ENCODE assay signal across 12 mouse cellular contexts in the genomic region with DNA sequence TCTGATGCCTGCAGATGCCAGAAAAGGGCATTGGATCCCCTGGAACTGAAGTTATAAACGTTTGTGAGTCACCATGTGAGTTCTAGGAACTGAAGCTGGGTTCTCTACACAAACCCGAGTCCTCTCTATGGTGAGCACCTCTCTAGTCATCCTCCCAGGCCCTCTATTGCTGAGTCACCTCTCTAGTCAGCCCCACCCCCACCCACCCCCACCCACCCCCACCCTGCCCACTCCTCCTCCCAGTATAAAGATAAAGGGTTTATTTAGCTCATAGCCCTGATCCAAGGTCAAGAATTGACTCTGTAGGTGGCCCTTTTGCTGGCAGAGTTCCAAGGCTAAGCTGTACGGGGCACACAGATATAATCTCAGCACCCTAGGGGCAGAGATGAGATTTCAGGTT. TPM values are rescaled to one million over a fixed set of nuclear protein-coding genes. Genes with fewer than 3 reads are reported as not detected.
A peak's percentile ranks its signal among the peaks of the same experiment; 100 is the strongest.
DNase-seq lines count a peak whose midpoint lies in the region; ATAC-seq lines count a peak whose summit lies in the region.
"Had no signal": no experiment of that assay in that cellular context is flagged by ENCODE, and none has a peak within 500 bp of the region (broad histone marks: within the 10 kb centered on the region; RNA-seq: fewer than 3 reads in every experiment).

No protein-coding gene starts in this region.

- H3K9ac ChIP-seq in lung, embryonic 16.5 days (ENCODE audit: low read length) = no peak overlapping the region
- H3K9ac ChIP-seq in stomach, embryonic 16.5 days (ENCODE audit: low read length) = no peak overlapping the region

- WGBS in lung, embryonic 16.5 days = 14% methylated on average over 3 of the region's 3 CpGs
- WGBS in large intestine, adult 2 months = 17% methylated on average over 3 of the region's 3 CpGs
- 35% methylated on average over 3 of the region's 3 CpGs for WGBS in stomach, embryonic 16.5 days

- H3K4me1 ChIP-seq in lung, embryonic 16.5 days (replicated peaks; ENCODE audit: control insufficient read depth, insufficient read depth, low read length) = 0 out of 2 replicates have a peak, but pooled peaks cover 3% of the 10 kb centered on the region
- no peaks in the 10 kb centered on the region for H3K4me1 ChIP-seq in stomach, embryonic 16.5 days (ENCODE audit: control insufficient read depth, insufficient read depth, low read length)

- DNase-seq in lung, postnatal 10 days = no peak
- DNase-seq in R1 (ENCODE audit: low read depth, low spot score) = peak; percentile 63
- DNase-seq in large intestine, adult 2 months (ENCODE audit: low read depth, low spot score) = peak; percentile 31
- DNase-seq in thymus, postnatal 4 days = no peak
- DNase-seq in frontal cortex, postnatal 25 days (ENCODE audit: low spot score in 2 of 2) = no peak
- DNase-seq: cerebellum, adult 2 months; midbrain, embryonic 14.5 days; right cerebral cortex, postnatal 14 days had no signal

- ATAC-seq in lung, embryonic 16.5 days (ENCODE audit: low read depth) = peak; percentile 51; the same call in 1 of the 2 replicates
- peak; percentile 87 for ATAC-seq in stomach, embryonic 16.5 days (ENCODE audit: insufficient read depth, low FRiP score)
- no peak for ATAC-seq in erythroblast, adult 5-6 weeks (replicated peaks; ENCODE audit: low FRiP score, poor library complexity, severe bottlenecking)
- ATAC-seq: hindbrain, postnatal 0 days had no signal

- peaks cover 5% of the 10 kb centered on the region; the same call in 1 of the 2 replicates for H3K9me3 ChIP-seq in lung, embryonic 16.5 days (ENCODE audit: control insufficient read depth, low read length)
- H3K9me3 ChIP-seq in stomach, embryonic 16.5 days (replicated peaks; ENCODE audit: control insufficient read depth, low read length) = no peaks in the 10 kb centered on the region

- H3K4me3 ChIP-seq in lung, embryonic 16.5 days (ENCODE audit: low read length) = no peak overlapping the region
- H3K4me3 ChIP-seq in stomach, embryonic 16.5 days (replicated peaks; ENCODE audit: low read length) = no peak overlapping the region

- H3K4me2 ChIP-seq in lung, embryonic 16.5 days (ENCODE audit: low read depth, low read length) = no peak overlapping the region
- H3K4me2 ChIP-seq in stomach, embryonic 16.5 days (ENCODE audit: low read depth, low read length) = no peak overlapping the region

- H3K27ac ChIP-seq in lung, embryonic 16.5 days (ENCODE audit: low read length) = no peak overlapping the region
- H3K27ac ChIP-seq in stomach, embryonic 16.5 days (ENCODE audit: low read length) = no peak overlapping the region
- H3K27ac ChIP-seq: hindbrain, postnatal 0 days had no signal

- no peaks in the 10 kb centered on the region for H3K27me3 ChIP-seq in lung, embryonic 16.5 days (ENCODE audit: control insufficient read depth, insufficient read depth, low read depth, low read length)
- no peaks in the 10 kb centered on the region for H3K27me3 ChIP-seq in stomach, embryonic 16.5 days (ENCODE audit: control insufficient read depth, insufficient read depth, low read length)

- no peaks in the 10 kb centered on the region for H3K36me3 ChIP-seq in lung, embryonic 16.5 days (ENCODE audit: control insufficient read depth, insufficient read depth, low read length)
- no peaks in the 10 kb centered on the region for H3K36me3 ChIP-seq in stomach, embryonic 16.5 days (ENCODE audit: control insufficient read depth, insufficient read depth, low read length)

RNA-seq across cellular contexts. Expression of a gene that starts 27.2 kb away (rescaled TPM):
- 3.3 and 3.4 TPM in 2 replicates for polyA plus RNA-seq in lung, embryonic 16.5 days (2015; fragmentation: Nextera tagmentation; extraction: Ambion mirVana)
- not detected in 2 replicates for polyA plus RNA-seq in large intestine, adult 2 months (2012; rRNA removed)
- 0.16 and 0.26 TPM in 2 replicates for polyA plus RNA-seq in stomach, embryonic 16.5 days (2015; fragmentation: Nextera tagmentation; extraction: Ambion mirVana)
- total RNA-seq in erythroblast, adult 5-6 weeks (2015; ENCODE audit: low replicate concordance) = not detected in 2 replicates
- total RNA-seq in erythroblast, adult 5-6 weeks (2017; ENCODE audit: low replicate concordance) = not detected in 2 replicates

RNA-seq across cellular contexts. Expression of a gene that starts 59.5 kb away (rescaled TPM):
- polyA plus RNA-seq in lung, embryonic 16.5 days (2015; fragmentation: Nextera tagmentation; extraction: Ambion mirVana) = 39.2 and 43.9 TPM in 2 replicates
- polyA plus RNA-seq in large intestine, adult 2 months (2012; rRNA removed) = 80.2 and 216 TPM in 2 replicates
- 79.1 and 84.6 TPM in 2 replicates for polyA plus RNA-seq in stomach, embryonic 16.5 days (2015; fragmentation: Nextera tagmentation; extraction: Ambion mirVana)
- total RNA-seq in erythroblast, adult 5-6 weeks (2015; ENCODE audit: low replicate concordance) = 2.5 and 5.6 TPM in 2 replicates
- 0.68 and 3.8 TPM in 2 replicates for total RNA-seq in erythroblast, adult 5-6 weeks (2017; ENCODE audit: low replicate concordance)

Comparison
In these comparisons a context has a peak if more than half of its experiments do, and no peak if none do; other contexts are left out.
1. DNase-seq: peak in R1 (single experiment) and large intestine, adult 2 months (single experiment); none in lung, postnatal 10 days (single experiment), thymus, postnatal 4 days (single experiment) and frontal cortex, postnatal 25 days (0 of 2).